Mouse (Mus musculus): Measurements from ENCODE around the gene Hmgb1. TPM values are rescaled to one million over a fixed set of nuclear protein-coding genes. Genes with fewer than 3 reads are reported as not detected.

Hmgb1 gene
- polyA plus RNA-seq, 1 experiment from 2014 or later: 1,291 TPM

GRCm38 (mm10) chr5:149137447-149137846 lies 46.8 kb downstream of the Hmgb1 start:
- Histone ChIP-seq H3K4me1 (no peaks in the 10 kb centered on the region), H3K4me2 (replicated peaks) (no peak overlapping the region), H3K9ac (no peak overlapping the region), H3K36me3 (no peaks in the 10 kb centered on the region), H3K27me3 (no peaks in the 10 kb centered on the region), H3K27ac (no peak overlapping the region), H3K9me3 (replicated peaks) (no peaks in the 10 kb centered on the region), H3K4me3 (no peak overlapping the region)
- WGBS: 82% methylated on average over 3 of the region's 3 CpGs
- no peak for ATAC-seq (ENCODE audit: low FRiP score)

DNA sequence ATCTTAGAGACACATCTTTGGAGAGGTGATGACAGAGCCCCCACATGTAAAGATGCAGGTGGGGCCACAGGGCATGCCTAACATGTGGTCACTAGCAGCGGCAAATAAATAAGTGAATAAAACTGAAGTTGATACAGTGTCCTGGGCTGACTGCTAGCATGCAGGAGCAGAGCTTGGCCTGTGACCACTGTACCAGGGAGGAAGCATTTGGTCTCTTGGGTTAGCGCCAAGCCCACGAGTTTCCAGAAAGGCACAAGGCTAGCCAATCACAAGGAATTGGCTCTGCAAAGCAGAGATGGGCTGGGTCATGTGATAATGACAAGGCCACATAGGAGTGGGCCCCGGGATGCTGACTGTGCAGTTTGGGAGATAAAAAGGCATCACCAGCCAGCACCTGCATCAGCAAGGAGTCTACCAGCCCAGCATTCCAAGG lies 47.3 kb downstream of the Hmgb1 start:
- no peak overlapping the region for H3K4me3 ChIP-seq
- no peak overlapping the region for H3K9ac ChIP-seq
- no peaks in the 10 kb centered on the region for H3K4me1 ChIP-seq
- 79% methylated on average over 4 of the region's 4 CpGs for WGBS
- H3K27ac ChIP-seq: no peak overlapping the region
- H3K9me3 ChIP-seq (replicated peaks): no peaks in the 10 kb centered on the region
- no peak overlapping the region for H3K4me2 ChIP-seq (replicated peaks)
- no peaks in the 10 kb centered on the region for H3K27me3 ChIP-seq
- no peak for ATAC-seq (ENCODE audit: low FRiP score)
- H3K36me3 ChIP-seq: no peaks in the 10 kb centered on the region

DNA sequence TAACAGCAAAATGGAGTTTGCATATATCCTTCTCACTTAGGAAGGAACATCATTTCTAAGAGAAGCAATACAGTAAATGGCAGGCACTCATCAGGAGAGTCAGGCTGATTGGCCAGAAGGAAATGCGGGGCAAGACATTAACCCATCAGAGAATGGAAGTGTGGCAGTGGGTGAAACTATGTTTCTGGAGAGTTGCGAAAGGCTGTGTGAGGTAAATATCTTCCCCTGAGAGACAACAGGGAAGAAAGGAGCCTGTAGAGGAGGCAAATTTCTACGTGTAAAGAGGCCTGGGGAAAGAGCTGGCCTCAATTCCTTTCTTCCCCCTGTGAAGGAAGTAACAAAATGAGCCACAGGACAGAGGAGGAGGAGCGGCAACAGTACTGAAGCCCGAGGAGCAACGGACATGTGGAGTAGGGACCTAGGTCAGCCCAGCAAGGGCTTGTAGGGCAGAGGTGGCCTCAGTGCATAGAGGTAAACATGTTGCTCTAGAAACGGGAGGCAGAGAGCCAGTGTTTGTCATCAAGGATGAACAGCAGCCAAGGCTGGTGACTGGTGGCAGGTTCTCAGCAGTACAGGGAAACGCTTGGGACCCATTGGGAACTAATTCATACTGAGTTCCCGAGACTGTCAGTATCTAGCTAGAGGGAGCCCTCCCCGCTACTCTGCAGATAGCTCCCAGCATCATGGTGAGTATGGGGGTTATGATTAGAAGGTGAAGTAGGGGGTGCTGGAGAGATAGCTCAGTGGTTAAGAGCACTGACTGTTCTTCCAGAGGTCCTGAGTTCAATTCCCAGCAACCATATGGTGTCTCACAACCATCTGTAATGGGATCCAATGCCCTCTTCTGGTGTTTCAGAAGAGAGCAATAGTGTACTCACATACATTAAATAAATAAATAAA lies 48.6 kb downstream of the Hmgb1 start:
- Histone ChIP-seq H3K27ac (no peak overlapping the region), H3K4me2 (replicated peaks) (no peak overlapping the region), H3K9ac (no peak overlapping the region), H3K4me3 (no peak overlapping the region), H3K4me1 (no peaks in the 10 kb centered on the region), H3K27me3 (no peaks in the 10 kb centered on the region), H3K9me3 (replicated peaks) (no peaks in the 10 kb centered on the region), H3K36me3 (no peaks in the 10 kb centered on the region)
- no peak for ATAC-seq (ENCODE audit: low FRiP score)
- WGBS: 80% methylated on average over 10 of the region's 10 CpGs

GRCm38 (mm10) chr5:149134751-149135454 lies 49.4 kb downstream of the Hmgb1 start:
- no peaks in the 10 kb centered on the region for H3K36me3 ChIP-seq
- no peak overlapping the region for H3K9ac ChIP-seq
- no peak overlapping the region for H3K27ac ChIP-seq
- WGBS: 81% methylated on average over 10 of the region's 10 CpGs
- no peaks in the 10 kb centered on the region for H3K9me3 ChIP-seq (replicated peaks)
- no peak for ATAC-seq (ENCODE audit: low FRiP score)
- H3K4me1 ChIP-seq: no peaks in the 10 kb centered on the region
- no peaks in the 10 kb centered on the region for H3K27me3 ChIP-seq
- no peak overlapping the region for H3K4me3 ChIP-seq
- no peak overlapping the region for H3K4me2 ChIP-seq (replicated peaks)

DNA sequence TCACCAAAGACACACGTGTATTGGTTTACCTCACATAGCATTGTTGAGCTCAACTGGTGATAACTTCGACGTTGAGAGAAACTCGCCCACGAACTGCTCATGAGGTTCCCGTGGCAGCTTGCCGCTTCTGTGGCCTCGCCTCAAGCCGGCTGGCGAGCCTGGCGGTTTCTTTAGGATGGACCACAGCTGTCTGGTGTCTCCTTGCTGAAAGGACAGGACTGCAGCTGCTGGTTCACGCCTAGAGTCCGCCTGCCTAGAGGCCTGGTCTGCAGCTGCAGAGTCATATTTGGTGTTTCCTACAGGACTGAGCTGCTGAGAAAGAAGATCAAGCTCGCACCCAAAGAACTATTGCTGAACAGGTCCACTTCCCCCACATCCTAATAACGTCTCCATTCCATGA lies 55.8 kb downstream of the Hmgb1 start:
- H3K4me3 ChIP-seq: no peak overlapping the region
- no peak overlapping the region for H3K4me2 ChIP-seq (replicated peaks)
- H3K36me3 ChIP-seq: no peaks in the 10 kb centered on the region
- no peak for ATAC-seq (ENCODE audit: low FRiP score)
- H3K27me3 ChIP-seq: no peaks in the 10 kb centered on the region
- WGBS: 87% methylated on average over 15 of the region's 15 CpGs
- H3K4me1 ChIP-seq: no peaks in the 10 kb centered on the region
- no peak overlapping the region for H3K9ac ChIP-seq
- H3K9me3 ChIP-seq (replicated peaks): no peaks in the 10 kb centered on the region
- H3K27ac ChIP-seq: no peak overlapping the region

GRCm38 (mm10) chr5:149123795-149124194 lies 60.5 kb downstream of the Hmgb1 start:
- no peak overlapping the region for H3K9ac ChIP-seq
- no peak for ATAC-seq (ENCODE audit: low FRiP score)
- H3K4me3 ChIP-seq: no peak overlapping the region
- H3K4me2 ChIP-seq (replicated peaks): no peak overlapping the region
- no peaks in the 10 kb centered on the region for H3K36me3 ChIP-seq
- 86% methylated on average over 6 of the region's 6 CpGs for WGBS
- no peaks in the 10 kb centered on the region for H3K4me1 ChIP-seq
- H3K27me3 ChIP-seq: no peaks in the 10 kb centered on the region
- no peaks in the 10 kb centered on the region for H3K9me3 ChIP-seq (replicated peaks)
- H3K27ac ChIP-seq: no peak overlapping the region

- Histone ChIP-seq H3K4me3 (no peak overlapping the region), H3K4me2 (replicated peaks) (no peak overlapping the region), H3K36me3 (no peaks in the 10 kb centered on the region), H3K27ac (no peak overlapping the region), H3K4me1 (peaks cover 12% of the 10 kb centered on the region), H3K9ac (no peak overlapping the region), H3K9me3 (replicated peaks) (no peaks in the 10 kb centered on the region), H3K27me3 (no peaks in the 10 kb centered on the region)
- no peak for ATAC-seq (ENCODE audit: low FRiP score)
- WGBS: 90% methylated on average over 16 of the region's 16 CpGs
Observed at GRCm38 (mm10) chr5:149119341-149119881, 64.9 kb downstream of the Hmgb1 start.

GRCm38 (mm10) chr5:149117815-149118547 lies 66.3 kb downstream of the Hmgb1 start:
- H3K27ac ChIP-seq: no peak overlapping the region
- ATAC-seq (ENCODE audit: low FRiP score): no peak

GRCm38 (mm10) chr5:149114587-149114986 lies 69.7 kb downstream of the Hmgb1 start:
- 68% methylated on average over 9 of the region's 9 CpGs for WGBS
- Histone ChIP-seq H3K36me3 (no peaks in the 10 kb centered on the region), H3K4me1 (peaks cover 21% of the 10 kb centered on the region), H3K9me3 (replicated peaks) (no peaks in the 10 kb centered on the region), H3K27me3 (no peaks in the 10 kb centered on the region), H3K27ac (no peak overlapping the region), H3K4me3 (no peak overlapping the region), H3K4me2 (replicated peaks) (no peak overlapping the region), H3K9ac (no peak overlapping the region)
- ATAC-seq (ENCODE audit: low FRiP score): no peak

More at GRCm38 (mm10) chr5:149117815-149118547, 66.3 kb downstream of the Hmgb1 start:
- 24% methylated on average over 7 of the region's 7 CpGs for WGBS
- Histone ChIP-seq H3K4me1 (peaks cover 15% of the 10 kb centered on the region), H3K4me2 (replicated peaks) (no peak overlapping the region), H3K27me3 (no peaks in the 10 kb centered on the region), H3K9ac (no peak overlapping the region), H3K4me3 (no peak overlapping the region), H3K36me3 (no peaks in the 10 kb centered on the region), H3K9me3 (replicated peaks) (no peaks in the 10 kb centered on the region)

GRCm38 (mm10) chr5:149114034-149114433 lies 70.3 kb downstream of the Hmgb1 start:
- no peak overlapping the region for H3K9ac ChIP-seq
- H3K4me1 ChIP-seq: peaks cover 21% of the 10 kb centered on the region
- H3K27ac ChIP-seq: no peak overlapping the region
- H3K9me3 ChIP-seq (replicated peaks): no peaks in the 10 kb centered on the region
- no peak overlapping the region for H3K4me3 ChIP-seq
- no peaks in the 10 kb centered on the region for H3K27me3 ChIP-seq
- no peaks in the 10 kb centered on the region for H3K36me3 ChIP-seq
- 70% methylated on average over 7 of the region's 7 CpGs for WGBS
- no peak overlapping the region for H3K4me2 ChIP-seq (replicated peaks)
- no peak for ATAC-seq (ENCODE audit: low FRiP score)

GRCm38 (mm10) chr5:149113439-149113838 lies 70.8 kb downstream of the Hmgb1 start:
- no peaks in the 10 kb centered on the region for H3K9me3 ChIP-seq (replicated peaks)
- H3K4me1 ChIP-seq: peaks cover 21% of the 10 kb centered on the region
- H3K4me3 ChIP-seq: no peak overlapping the region
- H3K36me3 ChIP-seq: no peaks in the 10 kb centered on the region
- no peaks in the 10 kb centered on the region for H3K27me3 ChIP-seq
- H3K9ac ChIP-seq: no peak overlapping the region
- no peak overlapping the region for H3K4me2 ChIP-seq (replicated peaks)
- ATAC-seq (ENCODE audit: low FRiP score): no peak
- WGBS: 70% methylated on average over 7 of the region's 7 CpGs
- H3K27ac ChIP-seq: no peak overlapping the region

GRCm38 (mm10) chr5:149112559-149112958 lies 71.7 kb downstream of the Hmgb1 start:
- Histone ChIP-seq H3K9me3 (replicated peaks) (no peaks in the 10 kb centered on the region), H3K27me3 (no peaks in the 10 kb centered on the region), H3K36me3 (no peaks in the 10 kb centered on the region), H3K4me1 (peaks cover 15% of the 10 kb centered on the region), H3K9ac (no peak overlapping the region), H3K4me2 (replicated peaks) (no peak overlapping the region), H3K27ac (no peak overlapping the region), H3K4me3 (no peak overlapping the region)
- ATAC-seq (ENCODE audit: low FRiP score): no peak
- 85% methylated on average over 5 of the region's 5 CpGs for WGBS

All from hindbrain, embryonic 12.5 days (tissue).